Mouse (Mus musculus): ENCODE data around the gene Slc25a10. TPM values are rescaled to one million over a fixed set of nuclear protein-coding genes. Genes with fewer than 3 reads are reported as not detected.

The Slc25a10 gene
- polyA plus RNA-seq (2016; fragmentation: Nextera tagmentation; extraction: Ambion mirVana): 54.6 and 59.8 TPM in 2 replicates

GRCm38 (mm10) chr11:120491317-120492023 lies at the start of gene Slc25a10:
Gene Slc25a10 (plus strand): TSS chr11:120491840.
- peak within 1 kb of the TSS; percentile 90 for H3K9ac ChIP-seq (replicated peaks)
- H3K27ac ChIP-seq: peak within 1 kb of the TSS; percentile 89
- H3K36me3 ChIP-seq: peaks cover 58% of the 10 kb centered on the region
- ATAC-seq (ENCODE audit: insufficient number of reproducible peaks, insufficient read depth, low FRiP score, low TSS enrichment, low read depth): peak; percentile 74
- no peaks in the 10 kb centered on the region for H3K27me3 ChIP-seq
- peak within 1 kb of the TSS; percentile 97 for H3K4me3 ChIP-seq (replicated peaks)
- peak within 1 kb of the TSS; percentile 96 for H3K4me2 ChIP-seq
- peaks cover 42% of the 10 kb centered on the region for H3K4me1 ChIP-seq (replicated peaks)
- 0% methylated on average over 35 of the region's 35 CpGs for WGBS
- H3K9me3 ChIP-seq: no peaks in the 10 kb centered on the region

DNA sequence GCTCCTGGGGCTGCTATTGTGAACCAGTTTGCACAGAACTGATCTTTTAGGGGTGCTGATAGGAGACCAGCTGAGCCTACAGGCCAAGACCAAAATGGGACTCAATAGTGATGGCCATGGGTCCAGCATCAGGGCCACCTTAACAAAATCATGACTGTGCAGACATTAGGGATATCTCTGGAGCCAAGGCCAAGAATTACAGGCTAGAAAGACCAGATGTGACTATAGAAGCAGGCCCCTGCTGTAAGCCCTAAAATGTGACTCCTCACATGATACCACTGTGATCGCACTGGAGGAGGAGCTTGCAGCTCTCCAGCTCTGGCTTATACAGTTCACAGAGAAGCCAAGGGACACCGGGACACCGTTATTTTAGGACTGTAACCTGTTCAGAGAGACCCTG lies 49.3 kb upstream of the Slc25a10 start, which contains the start of gene Tspan10:
Gene Tspan10, plus strand, starts transcription at position 301 of the 400 bp plus-strand sequence.
- no peak within 1 kb of the TSS for H3K27ac ChIP-seq
- no peaks in the 10 kb centered on the region; the same call in 1 of the 2 replicates for H3K4me1 ChIP-seq (replicated peaks)
- ATAC-seq (ENCODE audit: insufficient number of reproducible peaks, insufficient read depth, low FRiP score, low TSS enrichment, low read depth): no peak
- no peaks in the 10 kb centered on the region for H3K9me3 ChIP-seq
- H3K9ac ChIP-seq (replicated peaks): no peak within 1 kb of the TSS
- H3K4me3 ChIP-seq (replicated peaks): no peak within 1 kb of the TSS
- H3K27me3 ChIP-seq: no peaks in the 10 kb centered on the region
- H3K4me2 ChIP-seq: no peak within 1 kb of the TSS
- WGBS: 90% methylated on average over 3 of the region's 3 CpGs
- no peaks in the 10 kb centered on the region for H3K36me3 ChIP-seq

GRCm38 (mm10) chr11:120442765-120443280 lies 48.8 kb upstream of the Slc25a10 start:
- Histone ChIP-seq H3K27ac (no peak overlapping the region), H3K27me3 (no peaks in the 10 kb centered on the region), H3K9ac (replicated peaks) (no peak overlapping the region), H3K9me3 (no peaks in the 10 kb centered on the region), H3K4me2 (no peak overlapping the region), H3K36me3 (no peaks in the 10 kb centered on the region), H3K4me3 (replicated peaks) (no peak overlapping the region), H3K4me1 (replicated peaks) (no peaks in the 10 kb centered on the region; the same call in 1 of the 2 replicates)
- WGBS: 81% methylated on average over 3 of the region's 3 CpGs
- ATAC-seq (ENCODE audit: insufficient number of reproducible peaks, insufficient read depth, low FRiP score, low TSS enrichment, low read depth): no peak

DNA sequence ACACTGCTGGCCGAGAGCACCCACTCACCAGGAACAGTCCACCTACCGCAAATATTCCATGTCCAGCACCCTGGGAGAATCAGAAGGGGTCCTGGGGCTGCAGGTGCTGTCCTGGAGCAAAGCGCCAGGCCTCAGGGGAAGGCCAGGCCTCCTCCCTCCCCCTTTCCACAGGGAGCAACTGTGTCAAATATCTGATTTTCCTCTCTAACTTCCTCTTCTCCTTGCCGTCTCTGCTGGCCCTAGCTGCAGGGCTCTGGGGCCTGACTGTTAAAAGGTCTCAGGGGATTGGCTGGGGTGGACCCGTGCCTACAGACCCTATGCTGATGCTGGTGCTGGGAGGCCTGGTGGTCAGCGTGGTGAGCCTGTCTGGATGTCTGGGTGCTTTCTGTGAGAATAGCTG lies 47.5 kb upstream of the Slc25a10 start:
- WGBS: 66% methylated on average over 6 of the region's 6 CpGs
- no peak overlapping the region for H3K4me3 ChIP-seq (replicated peaks)

GRCm38 (mm10) chr11:120445475-120445874 lies 46.2 kb upstream of the Slc25a10 start:
- Histone ChIP-seq H3K9ac (replicated peaks) (no peak overlapping the region), H3K4me1 (replicated peaks) (no peaks in the 10 kb centered on the region; the same call in 1 of the 2 replicates), H3K27me3 (no peaks in the 10 kb centered on the region), H3K4me2 (no peak overlapping the region), H3K4me3 (replicated peaks) (no peak overlapping the region), H3K36me3 (no peaks in the 10 kb centered on the region), H3K27ac (no peak overlapping the region), H3K9me3 (no peaks in the 10 kb centered on the region)
- 71% methylated on average over 3 of the region's 3 CpGs for WGBS
- no peak for ATAC-seq (ENCODE audit: insufficient number of reproducible peaks, insufficient read depth, low FRiP score, low TSS enrichment, low read depth)

More for the DNA sequence above, 47.5 kb upstream of the Slc25a10 start:
- no peak for ATAC-seq (ENCODE audit: insufficient number of reproducible peaks, insufficient read depth, low FRiP score, low TSS enrichment, low read depth)
- H3K4me2 ChIP-seq: no peak overlapping the region
- H3K27ac ChIP-seq: no peak overlapping the region
- 0 out of 2 replicates have a peak overlapping the region, but pooled peaks have one; percentile 27 for H3K9ac ChIP-seq (replicated peaks)
- no peaks in the 10 kb centered on the region for H3K27me3 ChIP-seq
- no peaks in the 10 kb centered on the region; the same call in 1 of the 2 replicates for H3K4me1 ChIP-seq (replicated peaks)
- no peaks in the 10 kb centered on the region for H3K9me3 ChIP-seq
- H3K36me3 ChIP-seq: no peaks in the 10 kb centered on the region

- Histone ChIP-seq H3K9ac (replicated peaks) (no peak overlapping the region), H3K27ac (no peak overlapping the region), H3K4me3 (replicated peaks) (no peak overlapping the region), H3K36me3 (no peaks in the 10 kb centered on the region), H3K27me3 (no peaks in the 10 kb centered on the region), H3K4me1 (replicated peaks) (no peaks in the 10 kb centered on the region; the same call in 1 of the 2 replicates), H3K4me2 (no peak overlapping the region), H3K9me3 (no peaks in the 10 kb centered on the region)
- 81% methylated on average over 7 of the region's 7 CpGs for WGBS
- ATAC-seq (ENCODE audit: insufficient number of reproducible peaks, insufficient read depth, low FRiP score, low TSS enrichment, low read depth): no peak
Observed at GRCm38 (mm10) chr11:120447179-120447578, 44.5 kb upstream of the Slc25a10 start.

GRCm38 (mm10) chr11:120452246-120452645 lies 39.4 kb upstream of the Slc25a10 start:
- no peak for ATAC-seq (ENCODE audit: insufficient number of reproducible peaks, insufficient read depth, low FRiP score, low TSS enrichment, low read depth)
- H3K9me3 ChIP-seq: no peaks in the 10 kb centered on the region
- no peak overlapping the region for H3K27ac ChIP-seq
- no peaks in the 10 kb centered on the region for H3K27me3 ChIP-seq
- no peak overlapping the region for H3K9ac ChIP-seq (replicated peaks)
- no peak overlapping the region for H3K4me3 ChIP-seq (replicated peaks)
- H3K4me2 ChIP-seq: no peak overlapping the region
- H3K36me3 ChIP-seq: peaks cover 4% of the 10 kb centered on the region; the same call in 1 of the 2 replicates
- WGBS: 70% methylated on average over 3 of the region's 3 CpGs
- H3K4me1 ChIP-seq (replicated peaks): peaks cover 4% of the 10 kb centered on the region

DNA sequence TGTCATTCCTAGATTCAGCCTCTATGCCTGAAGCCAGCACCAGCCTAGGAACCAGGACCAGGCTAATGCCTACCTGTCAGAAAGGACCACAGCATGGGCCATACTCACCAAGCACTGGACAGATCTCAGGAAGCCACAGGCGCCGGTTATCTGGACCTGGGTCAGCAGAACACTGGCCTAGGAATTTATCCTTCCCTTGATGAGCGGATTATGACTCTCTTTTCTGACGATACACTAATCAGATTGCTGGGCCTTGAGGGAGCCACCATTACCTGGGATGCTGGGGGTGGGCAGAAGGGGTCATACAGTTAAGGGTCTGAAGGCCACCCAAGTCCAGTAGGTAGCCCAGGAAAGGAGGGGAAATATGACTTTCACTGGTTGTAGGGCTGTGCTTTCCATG lies 38.3 kb upstream of the Slc25a10 start, which contains the start of gene Pde6g:
Gene Pde6g, minus strand, starts transcription at position 195 of the 400 bp plus-strand sequence.
- peaks cover 4% of the 10 kb centered on the region; the same call in 1 of the 2 replicates for H3K36me3 ChIP-seq
- H3K27me3 ChIP-seq: no peaks in the 10 kb centered on the region
- no peak for ATAC-seq (ENCODE audit: insufficient number of reproducible peaks, insufficient read depth, low FRiP score, low TSS enrichment, low read depth)
- no peak within 1 kb of the TSS for H3K4me2 ChIP-seq
- no peak within 1 kb of the TSS for H3K9ac ChIP-seq (replicated peaks)
- H3K9me3 ChIP-seq: no peaks in the 10 kb centered on the region
- peaks cover 4% of the 10 kb centered on the region for H3K4me1 ChIP-seq (replicated peaks)
- WGBS: 85% methylated on average over 4 of the region's 4 CpGs
- H3K27ac ChIP-seq: no peak within 1 kb of the TSS
- H3K4me3 ChIP-seq (replicated peaks): no peak within 1 kb of the TSS

DNA sequence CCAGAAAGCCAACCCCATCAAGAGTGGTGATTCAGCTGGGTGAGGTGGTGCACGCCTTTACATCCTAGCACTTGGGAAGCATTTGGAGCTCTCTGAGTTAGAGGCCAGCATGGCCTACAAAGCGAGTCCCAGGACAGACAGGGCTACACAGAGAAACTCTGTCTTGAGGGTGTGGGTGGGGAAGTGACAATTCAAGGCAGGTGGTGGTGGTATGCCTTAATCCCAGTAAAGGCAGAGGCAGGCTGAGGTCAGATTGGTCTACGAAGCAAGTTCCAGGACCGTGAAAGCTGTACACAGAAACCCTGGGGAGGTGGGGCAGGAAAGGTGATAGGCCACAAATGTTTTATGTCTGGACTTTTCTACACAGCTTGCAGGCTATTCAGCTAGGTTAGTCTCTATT lies 36.7 kb upstream of the Slc25a10 start:
- Histone ChIP-seq H3K27ac (no peak overlapping the region), H3K4me1 (replicated peaks) (peaks cover 15% of the 10 kb centered on the region), H3K4me3 (replicated peaks) (no peak overlapping the region), H3K27me3 (no peaks in the 10 kb centered on the region), H3K9ac (replicated peaks) (no peak overlapping the region), H3K4me2 (no peak overlapping the region), H3K9me3 (no peaks in the 10 kb centered on the region), H3K36me3 (peaks cover 13% of the 10 kb centered on the region; the same call in 1 of the 2 replicates)
- WGBS: 87% methylated on average over 4 of the region's 4 CpGs
- ATAC-seq (ENCODE audit: insufficient number of reproducible peaks, insufficient read depth, low FRiP score, low TSS enrichment, low read depth): no peak

- Histone ChIP-seq H3K9ac (replicated peaks) (no peak overlapping the region), H3K27ac (no peak overlapping the region), H3K4me2 (no peak overlapping the region), H3K4me1 (replicated peaks) (peaks cover 15% of the 10 kb centered on the region), H3K36me3 (peaks cover 17% of the 10 kb centered on the region; the same call in 1 of the 2 replicates), H3K4me3 (replicated peaks) (no peak overlapping the region), H3K9me3 (no peaks in the 10 kb centered on the region), H3K27me3 (no peaks in the 10 kb centered on the region)
- ATAC-seq (ENCODE audit: insufficient number of reproducible peaks, insufficient read depth, low FRiP score, low TSS enrichment, low read depth): no peak
- WGBS: 93% methylated on average over 7 of the region's 7 CpGs
Observed at GRCm38 (mm10) chr11:120455413-120455812, 36.2 kb upstream of the Slc25a10 start.

DNA sequence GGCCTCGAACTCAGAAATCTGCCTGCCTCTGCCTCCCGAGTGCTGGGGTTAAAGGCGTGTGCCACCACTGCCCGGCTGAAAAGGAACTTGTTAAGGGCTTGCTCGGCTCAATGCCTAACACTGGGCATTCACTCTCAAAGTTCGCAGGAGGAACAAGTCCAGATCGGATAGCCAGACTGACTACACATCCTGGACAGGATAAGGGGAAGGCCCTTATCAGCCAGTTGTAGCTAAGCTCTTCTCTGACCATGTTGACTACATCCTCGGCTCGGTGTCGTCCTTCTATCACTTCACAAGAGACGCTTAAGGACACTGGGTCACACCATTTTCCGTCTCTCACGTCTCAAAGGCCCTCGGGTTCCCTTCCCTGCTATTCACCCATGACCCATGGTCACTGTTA lies 34.3 kb upstream of the Slc25a10 start:
- 35% methylated on average over 14 of the region's 14 CpGs for whole genome bisulfite sequencing
- Histone ChIP-seq H3K9me3 (no peaks in the 10 kb centered on the region), H3K4me1 (replicated peaks) (peaks cover 15% of the 10 kb centered on the region), H3K9ac (replicated peaks) (peak overlapping the region; percentile 97), H3K27me3 (no peaks in the 10 kb centered on the region), H3K4me2 (peak overlapping the region; percentile 88), H3K4me3 (replicated peaks) (peak overlapping the region; percentile 94), H3K27ac (peak overlapping the region; percentile 86), H3K36me3 (peaks cover 36% of the 10 kb centered on the region)
- no peak for ATAC-seq (ENCODE audit: insufficient number of reproducible peaks, insufficient read depth, low FRiP score, low TSS enrichment, low read depth)
